Mouse (Mus musculus) bone marrow macrophage, adult 2 months (primary cell): ENCODE measurements around the gene Erich3. TPM values are rescaled to one million over a fixed set of nuclear protein-coding genes. Genes with fewer than 3 reads are reported as not detected.

Source experiments
- H3K27ac ChIP-seq: 2 replicates; pipeline ENCODE4 v1.5.1; 2012; ENCODE audit warnings: low read depth, low read length; ENCODE audit not compliant: insufficient read depth
- H3K4me1 ChIP-seq: 2 replicates; pipeline ENCODE4 v1.6.1; 2012; ENCODE audit warnings: low read length; ENCODE audit not compliant: control insufficient read depth, insufficient read depth
- H3K4me3 ChIP-seq: 2 replicates; pipeline ENCODE4 v1.5.1; 2012; ENCODE audit warnings: mild to moderate bottlenecking, low read length, moderate library complexity; ENCODE audit not compliant: insufficient read depth
- CTCF ChIP-seq: IDR thresholded peaks from 2 replicates; pipeline ENCODE4 v1.5.1; 2012; ENCODE audit warnings: low read depth, mild to moderate bottlenecking, low read length, moderate library complexity
- POLR2A ChIP-seq: IDR thresholded peaks from 2 replicates; pipeline ENCODE4 v1.6.1; 2012; ENCODE audit warnings: mild to moderate bottlenecking, low read depth, low read length, borderline replicate concordance
- polyA plus RNA-seq: library from polyadenylated mRNA; stranded (reverse); fragments of >200 nt; gene quantifications from 2 replicates; pipeline ENCODE4 v1.2.4, GENCODE M21; 2012; ENCODE audit not compliant: missing spikeins, insufficient read depth, insufficient read length

Gene Erich3
- polyA plus RNA-seq, 1 experiment: not detected

- Histone ChIP-seq H3K27ac (no peak overlapping the region), H3K4me3 (no peak overlapping the region), H3K4me1 (peaks cover 13% of the 10 kb centered on the region)
- TF ChIP-seq CTCF (no peak), POLR2A (no peak)
Measured at GRCm38 (mm10) chr3:154700296-154700695, 36.6 kb downstream of the Erich3 start.

- no peak overlapping the region for H3K27ac ChIP-seq
- TF ChIP-seq POLR2A: no peak
- TF ChIP-seq CTCF: no peak
- peaks cover 13% of the 10 kb centered on the region for H3K4me1 ChIP-seq
- H3K4me3 ChIP-seq: no peak overlapping the region
Measured at GRCm38 (mm10) chr3:154700735-154701134, 37.1 kb downstream of the Erich3 start.

GRCm38 (mm10) chr3:154704755-154705154, 41.1 kb downstream of the Erich3 start:
- H3K4me1 ChIP-seq: peaks cover 13% of the 10 kb centered on the region
- no peak overlapping the region for H3K27ac ChIP-seq
- no peak overlapping the region for H3K4me3 ChIP-seq
- TF ChIP-seq CTCF (no peak), POLR2A (no peak)

DNA sequence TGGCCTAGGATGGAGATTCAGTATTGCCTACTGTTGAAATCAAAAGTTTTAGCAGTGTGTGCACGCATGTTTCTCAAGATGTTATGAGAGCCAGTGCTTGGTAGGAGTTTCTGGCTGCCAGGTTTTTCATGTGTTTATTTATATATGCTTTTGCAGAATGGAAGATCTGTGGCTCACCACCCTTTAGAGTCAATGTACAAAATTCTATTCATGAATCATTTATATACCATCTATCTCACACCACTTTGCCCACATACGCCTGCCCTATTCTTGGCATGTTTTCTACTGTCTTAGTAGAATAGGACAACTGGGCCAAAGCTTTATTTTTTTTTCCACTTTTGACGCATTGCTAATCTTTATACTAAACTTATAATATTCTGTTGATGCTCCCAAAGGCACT, 44.5 kb downstream of the Erich3 start:
- H3K4me1 ChIP-seq: no peaks in the 10 kb centered on the region
- H3K4me3 ChIP-seq: no peak overlapping the region
- no peak overlapping the region for H3K27ac ChIP-seq
- TF ChIP-seq CTCF (no peak), POLR2A (no peak)

DNA sequence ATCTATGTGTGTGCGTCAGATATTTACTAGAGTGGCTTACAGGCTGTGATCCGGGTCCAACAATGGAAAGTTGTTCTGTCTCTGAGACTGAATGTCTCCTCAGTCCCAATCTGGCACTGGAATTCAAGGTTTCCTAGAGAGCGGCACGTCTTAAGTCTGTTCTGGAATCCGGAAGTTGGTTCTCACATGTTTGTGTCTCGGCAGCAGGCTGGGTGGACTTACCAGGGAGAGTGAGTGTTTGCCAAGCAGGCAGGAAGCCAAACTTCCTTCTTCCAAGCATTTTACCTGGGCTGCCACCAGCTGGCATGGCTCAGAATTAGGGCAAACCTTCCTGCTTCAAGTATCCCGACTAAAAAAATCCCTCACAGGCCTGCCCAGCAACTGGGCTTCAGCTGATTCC, 59.5 kb downstream of the Erich3 start:
- H3K27ac ChIP-seq: no peak overlapping the region
- no peak overlapping the region for H3K4me3 ChIP-seq
- no peaks in the 10 kb centered on the region for H3K4me1 ChIP-seq
- TF ChIP-seq POLR2A (no peak), CTCF (no peak)

DNA sequence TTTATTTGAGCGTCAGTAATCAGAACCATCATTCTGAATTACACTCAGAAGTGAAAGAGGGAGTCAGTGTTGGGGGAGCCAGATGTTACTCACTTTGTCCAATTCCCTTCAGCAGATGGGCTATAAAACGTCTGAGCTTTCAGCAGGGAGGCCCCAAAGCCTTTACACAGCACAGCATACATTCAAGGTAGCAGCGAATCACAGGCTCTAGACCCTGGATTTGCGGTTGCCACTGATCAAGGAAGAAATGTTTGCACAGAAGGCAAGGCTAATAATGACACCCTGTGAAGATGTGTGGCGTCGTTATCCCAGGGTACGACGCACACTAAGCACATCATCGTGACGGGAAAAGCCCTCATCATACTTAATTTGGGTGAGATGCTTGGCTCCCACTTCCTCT, 67.8 kb downstream of the Erich3 start:
- Histone ChIP-seq H3K4me3 (no peak overlapping the region), H3K27ac (no peak overlapping the region), H3K4me1 (no peaks in the 10 kb centered on the region)
- TF ChIP-seq CTCF: no peak
- TF ChIP-seq POLR2A: no peak

DNA sequence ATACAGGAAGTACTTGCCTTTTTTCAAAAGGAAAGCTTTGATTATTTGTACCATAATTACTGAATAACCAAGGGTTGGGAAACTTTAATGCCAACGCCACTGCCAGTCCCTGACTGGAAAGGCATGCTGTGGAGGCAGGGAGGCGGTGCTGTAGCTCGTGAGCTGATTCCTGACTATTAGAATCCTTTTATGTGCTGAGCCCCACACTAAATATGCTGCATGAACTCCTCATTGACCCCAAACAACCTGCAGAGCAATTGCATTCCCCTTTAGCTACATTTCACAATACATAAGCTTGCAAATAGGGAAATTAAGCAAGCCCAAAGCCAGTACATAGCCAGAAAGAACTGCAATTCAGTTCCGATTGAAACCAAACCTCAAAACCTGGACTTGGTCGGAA, 77.8 kb downstream of the Erich3 start:
- no peak for TF ChIP-seq CTCF
- no peak for TF ChIP-seq POLR2A
- Histone ChIP-seq H3K4me3 (no peak overlapping the region), H3K27ac (no peak overlapping the region), H3K4me1 (no peaks in the 10 kb centered on the region)

- TF ChIP-seq POLR2A (no peak), CTCF (no peak)
- Histone ChIP-seq H3K4me3 (no peak overlapping the region), H3K27ac (no peak overlapping the region), H3K4me1 (no peaks in the 10 kb centered on the region)
Measured at GRCm38 (mm10) chr3:154742927-154743326, 79.3 kb downstream of the Erich3 start.

DNA sequence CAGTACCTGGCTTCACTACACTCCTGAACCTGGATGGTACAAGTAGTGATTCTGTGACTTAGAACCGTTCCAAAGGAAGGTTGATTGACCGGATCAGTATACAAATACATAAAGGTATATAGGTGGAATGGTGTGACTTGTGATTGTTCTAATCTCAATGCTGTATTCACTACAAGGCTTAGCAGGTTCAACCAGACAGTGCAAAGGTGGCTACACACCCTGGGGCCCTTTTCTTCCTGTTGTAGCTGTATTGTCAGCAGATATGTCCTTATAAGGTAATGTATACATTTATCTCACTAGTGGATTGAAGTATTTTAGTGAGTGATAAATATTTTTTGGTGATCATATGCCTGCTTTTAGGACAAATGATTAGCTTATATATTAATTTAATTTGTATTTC, 80.7 kb downstream of the Erich3 start:
- Histone ChIP-seq H3K4me3 (no peak overlapping the region), H3K4me1 (peaks cover 2% of the 10 kb centered on the region; the same call in 1 of the 2 replicates), H3K27ac (no peak overlapping the region)
- TF ChIP-seq POLR2A (no peak), CTCF (no peak)

GRCm38 (mm10) chr3:154754505-154754904, 90.8 kb downstream of the Erich3 start:
- TF ChIP-seq POLR2A (no peak), CTCF (no peak)
- Histone ChIP-seq H3K4me3 (no peak overlapping the region), H3K4me1 (no peaks in the 10 kb centered on the region), H3K27ac (no peak overlapping the region)

- Histone ChIP-seq H3K4me3 (no peak overlapping the region), H3K4me1 (no peaks in the 10 kb centered on the region), H3K27ac (no peak overlapping the region)
- no peak for TF ChIP-seq CTCF
- no peak for TF ChIP-seq POLR2A
Measured at GRCm38 (mm10) chr3:154755225-154755624, 91.6 kb downstream of the Erich3 start.
